Mouse (Mus musculus): ENCODE measurements around the gene Coq8b. TPM values are rescaled to one million over a fixed set of nuclear protein-coding genes. Genes with fewer than 3 reads are reported as not detected.

Gene Coq8b
- polyA plus RNA-seq, 1 experiment from 2014 or later = 22.3 TPM

GRCm38 (mm10) chr7:27277191-27277590 lies 44.4 kb downstream of the Coq8b start:
- no peak overlapping the region for H3K27ac ChIP-seq
- ATAC-seq = no peak
- H3K27me3 ChIP-seq = no peaks in the 10 kb centered on the region
- H3K9me3 ChIP-seq (replicated peaks) = no peaks in the 10 kb centered on the region
- H3K4me3 ChIP-seq = no peak overlapping the region
- H3K9ac ChIP-seq = no peak overlapping the region
- H3K4me1 ChIP-seq = no peaks in the 10 kb centered on the region
- no peak overlapping the region for H3K4me2 ChIP-seq
- peaks cover 91% of the 10 kb centered on the region for H3K36me3 ChIP-seq (ENCODE audit: poor library complexity, severe bottlenecking)
- 90% methylated on average over 3 of the region's 3 CpGs for WGBS

- H3K4me3 ChIP-seq = no peak overlapping the region
- no peak overlapping the region for H3K4me2 ChIP-seq
- H3K9ac ChIP-seq = no peak overlapping the region
- H3K27me3 ChIP-seq = no peaks in the 10 kb centered on the region; the same call in 1 of the 2 replicates
- peaks cover 61% of the 10 kb centered on the region for H3K36me3 ChIP-seq (ENCODE audit: poor library complexity, severe bottlenecking)
- H3K27ac ChIP-seq = no peak overlapping the region
- no peak for ATAC-seq
- 0 out of 2 replicates have a peak, but pooled peaks cover 8% of the 10 kb centered on the region for H3K4me1 ChIP-seq
- no peaks in the 10 kb centered on the region for H3K9me3 ChIP-seq (replicated peaks)
- 78% methylated on average over 13 of the region's 13 CpGs for WGBS
These were observed 48.9 kb downstream of the Coq8b start for GRCm38 (mm10) chr7:27281717-27282116.

DNA sequence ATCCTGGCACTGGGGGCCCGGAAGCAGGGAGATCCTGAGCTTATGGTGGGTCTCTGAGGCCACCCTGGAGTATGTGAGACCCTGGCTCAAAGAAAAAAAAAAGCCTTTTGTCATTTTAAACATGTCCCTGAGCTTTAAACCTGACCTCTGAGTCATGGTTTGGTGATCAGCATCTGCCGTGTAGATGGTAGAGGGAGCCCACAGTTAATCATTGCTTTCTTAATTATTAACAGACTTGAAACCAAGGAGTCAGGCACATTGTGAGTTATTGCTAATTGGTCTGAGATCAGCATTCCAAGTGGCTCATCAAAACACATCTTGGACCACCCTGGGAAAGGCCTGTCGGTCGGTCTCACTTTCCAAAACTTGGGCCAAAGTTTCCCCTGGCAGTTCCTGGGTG lies 49.4 kb downstream of the Coq8b start:
- Histone ChIP-seq H3K9ac (no peak overlapping the region), H3K9me3 (replicated peaks) (no peaks in the 10 kb centered on the region), H3K4me2 (no peak overlapping the region), H3K4me1 (0 out of 2 replicates have a peak, but pooled peaks cover 8% of the 10 kb centered on the region), H3K4me3 (no peak overlapping the region), H3K27me3 (no peaks in the 10 kb centered on the region; the same call in 1 of the 2 replicates), H3K36me3 (ENCODE audit: poor library complexity, severe bottlenecking) (peaks cover 56% of the 10 kb centered on the region), H3K27ac (no peak overlapping the region)
- WGBS = 52% methylated on average over 4 of the region's 4 CpGs
- ATAC-seq = no peak

DNA sequence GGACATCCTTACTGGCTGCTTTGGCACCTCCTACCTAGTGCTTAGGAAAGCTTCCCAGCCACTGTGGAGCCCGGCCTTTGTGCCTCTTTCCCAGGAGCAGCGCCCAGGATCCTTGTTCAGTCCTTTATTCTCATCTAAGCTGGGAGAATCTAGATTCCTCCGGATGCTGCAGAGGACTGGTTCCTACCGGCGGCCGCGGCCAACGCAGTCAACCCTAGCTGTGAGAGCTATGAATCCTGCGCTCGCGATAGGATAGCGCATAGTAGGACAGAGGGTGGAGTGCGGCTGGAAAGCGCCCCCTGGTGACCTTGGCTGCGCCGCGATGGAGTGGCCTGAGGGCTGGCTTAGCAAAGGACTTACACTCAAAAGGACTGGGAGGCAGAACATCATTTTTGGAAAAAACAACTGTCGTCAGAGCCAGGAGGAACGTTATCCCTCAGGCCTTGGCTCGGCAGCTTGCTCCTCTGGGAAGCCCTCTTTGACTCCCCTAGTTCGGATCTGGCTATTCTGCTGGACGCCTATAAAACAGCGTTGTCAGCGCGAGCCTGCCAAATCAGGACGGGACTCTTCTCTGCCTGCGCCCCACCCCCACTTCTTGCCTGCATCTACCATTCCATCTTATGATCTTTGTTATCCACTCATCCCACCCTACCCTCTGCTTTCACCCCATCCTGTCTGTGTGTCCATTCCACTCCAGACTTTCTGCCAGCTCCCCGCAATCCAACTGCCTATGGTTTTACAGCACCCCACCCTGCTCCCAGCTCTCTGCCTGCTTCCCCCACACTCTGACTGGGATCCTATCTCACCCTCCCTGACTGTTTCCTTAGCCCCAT lies 52.3 kb downstream of the Coq8b start:
- Histone ChIP-seq H3K27me3 (no peaks in the 10 kb centered on the region; the same call in 1 of the 2 replicates), H3K27ac (no peak overlapping the region), H3K36me3 (ENCODE audit: poor library complexity, severe bottlenecking) (peaks cover 28% of the 10 kb centered on the region), H3K4me2 (peak overlapping the region; percentile 43), H3K4me3 (no peak overlapping the region), H3K4me1 (0 out of 2 replicates have a peak, but pooled peaks cover 8% of the 10 kb centered on the region), H3K9me3 (replicated peaks) (no peaks in the 10 kb centered on the region), H3K9ac (0 out of 2 replicates have a peak overlapping the region, but pooled peaks have one; percentile 14)
- peak; percentile 61 for ATAC-seq
- WGBS = under 1% methylated on average over 28 of the region's 28 CpGs

- H3K4me2 ChIP-seq = peak overlapping the region; percentile 43
- H3K4me3 ChIP-seq = no peak overlapping the region
- H3K36me3 ChIP-seq (ENCODE audit: poor library complexity, severe bottlenecking) = peaks cover 23% of the 10 kb centered on the region
- 0 out of 2 replicates have a peak, but pooled peaks cover 8% of the 10 kb centered on the region for H3K4me1 ChIP-seq
- peaks cover 3% of the 10 kb centered on the region; the same call in 1 of the 2 replicates for H3K9me3 ChIP-seq (replicated peaks)
- no peaks in the 10 kb centered on the region; the same call in 1 of the 2 replicates for H3K27me3 ChIP-seq
- 6% methylated on average over 8 of the region's 8 CpGs for WGBS
- no peak overlapping the region for H3K9ac ChIP-seq
- H3K27ac ChIP-seq = no peak overlapping the region
- peak; percentile 85 for ATAC-seq
These were observed 52.9 kb downstream of the Coq8b start for GRCm38 (mm10) chr7:27285698-27286066.

GRCm38 (mm10) chr7:27288732-27289131 lies 55.9 kb downstream of the Coq8b start:
- H3K9ac ChIP-seq = no peak overlapping the region
- no peaks in the 10 kb centered on the region; the same call in 1 of the 2 replicates for H3K27me3 ChIP-seq
- H3K9me3 ChIP-seq (replicated peaks) = peaks cover 3% of the 10 kb centered on the region; the same call in 1 of the 2 replicates
- H3K4me2 ChIP-seq = no peak overlapping the region
- H3K4me3 ChIP-seq = no peak overlapping the region
- 0 out of 2 replicates have a peak, but pooled peaks cover 8% of the 10 kb centered on the region for H3K4me1 ChIP-seq
- ATAC-seq = no peak
- WGBS = 84% methylated on average over 7 of the region's 7 CpGs
- H3K36me3 ChIP-seq (ENCODE audit: poor library complexity, severe bottlenecking) = no peaks in the 10 kb centered on the region
- H3K27ac ChIP-seq = no peak overlapping the region

GRCm38 (mm10) chr7:27290555-27290954 lies 57.7 kb downstream of the Coq8b start:
- 74% methylated on average over 2 of the region's 2 CpGs for WGBS
- no peak overlapping the region for H3K4me3 ChIP-seq
- peaks cover 3% of the 10 kb centered on the region; the same call in 1 of the 2 replicates for H3K9me3 ChIP-seq (replicated peaks)
- no peaks in the 10 kb centered on the region for H3K36me3 ChIP-seq (ENCODE audit: poor library complexity, severe bottlenecking)
- no peak overlapping the region for H3K27ac ChIP-seq
- no peaks in the 10 kb centered on the region for H3K27me3 ChIP-seq
- H3K4me2 ChIP-seq = no peak overlapping the region
- H3K9ac ChIP-seq = no peak overlapping the region
- no peak for ATAC-seq
- 0 out of 2 replicates have a peak, but pooled peaks cover under 1% of the 10 kb centered on the region for H3K4me1 ChIP-seq

- H3K4me2 ChIP-seq = no peak overlapping the region
- no peaks in the 10 kb centered on the region for H3K4me1 ChIP-seq
- no peak overlapping the region for H3K4me3 ChIP-seq
- ATAC-seq = no peak
- H3K36me3 ChIP-seq (ENCODE audit: poor library complexity, severe bottlenecking) = no peaks in the 10 kb centered on the region
- H3K27me3 ChIP-seq = no peaks in the 10 kb centered on the region
- 81% methylated on average over 12 of the region's 12 CpGs for WGBS
- H3K9ac ChIP-seq = no peak overlapping the region
- H3K27ac ChIP-seq = no peak overlapping the region
- peaks cover 3% of the 10 kb centered on the region; the same call in 1 of the 2 replicates for H3K9me3 ChIP-seq (replicated peaks)
These were observed 59.1 kb downstream of the Coq8b start for GRCm38 (mm10) chr7:27291795-27292466.

DNA sequence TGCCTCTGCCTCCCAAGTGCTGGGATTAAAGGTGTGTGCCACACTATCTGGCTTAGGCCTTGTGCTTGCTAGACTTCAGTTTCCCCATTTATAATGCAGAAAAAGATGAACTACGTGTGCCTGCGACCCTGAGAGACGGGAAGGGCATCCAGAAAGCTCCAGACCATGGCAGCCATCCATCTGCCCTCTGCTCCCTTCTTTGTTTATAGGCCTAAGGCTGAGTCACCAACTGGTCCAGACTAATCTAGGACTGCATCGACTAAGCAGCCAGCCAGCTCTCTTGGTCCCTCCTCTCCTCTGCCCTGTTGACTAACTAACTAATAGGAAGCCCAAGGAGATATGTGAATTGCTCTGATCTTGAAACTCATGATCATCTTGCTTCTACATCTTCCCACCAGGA lies 63.1 kb downstream of the Coq8b start:
- H3K9ac ChIP-seq = no peak overlapping the region
- no peak for ATAC-seq

GRCm38 (mm10) chr7:27296518-27296917 lies 63.7 kb downstream of the Coq8b start:
- no peak overlapping the region for H3K4me3 ChIP-seq
- H3K27me3 ChIP-seq = no peaks in the 10 kb centered on the region
- no peak overlapping the region for H3K27ac ChIP-seq
- no peaks in the 10 kb centered on the region for H3K4me1 ChIP-seq
- no peak overlapping the region for H3K4me2 ChIP-seq
- WGBS = 88% methylated on average over 4 of the region's 4 CpGs
- no peaks in the 10 kb centered on the region for H3K36me3 ChIP-seq (ENCODE audit: poor library complexity, severe bottlenecking)
- no peaks in the 10 kb centered on the region for H3K9me3 ChIP-seq (replicated peaks)
- ATAC-seq = no peak
- H3K9ac ChIP-seq = no peak overlapping the region

More for the DNA sequence above, 63.1 kb downstream of the Coq8b start:
- Histone ChIP-seq H3K27ac (no peak overlapping the region), H3K9me3 (replicated peaks) (no peaks in the 10 kb centered on the region), H3K4me2 (no peak overlapping the region), H3K4me3 (no peak overlapping the region), H3K36me3 (ENCODE audit: poor library complexity, severe bottlenecking) (no peaks in the 10 kb centered on the region), H3K27me3 (no peaks in the 10 kb centered on the region), H3K4me1 (no peaks in the 10 kb centered on the region)
- 75% methylated on average over 4 of the region's 4 CpGs for WGBS

DNA sequence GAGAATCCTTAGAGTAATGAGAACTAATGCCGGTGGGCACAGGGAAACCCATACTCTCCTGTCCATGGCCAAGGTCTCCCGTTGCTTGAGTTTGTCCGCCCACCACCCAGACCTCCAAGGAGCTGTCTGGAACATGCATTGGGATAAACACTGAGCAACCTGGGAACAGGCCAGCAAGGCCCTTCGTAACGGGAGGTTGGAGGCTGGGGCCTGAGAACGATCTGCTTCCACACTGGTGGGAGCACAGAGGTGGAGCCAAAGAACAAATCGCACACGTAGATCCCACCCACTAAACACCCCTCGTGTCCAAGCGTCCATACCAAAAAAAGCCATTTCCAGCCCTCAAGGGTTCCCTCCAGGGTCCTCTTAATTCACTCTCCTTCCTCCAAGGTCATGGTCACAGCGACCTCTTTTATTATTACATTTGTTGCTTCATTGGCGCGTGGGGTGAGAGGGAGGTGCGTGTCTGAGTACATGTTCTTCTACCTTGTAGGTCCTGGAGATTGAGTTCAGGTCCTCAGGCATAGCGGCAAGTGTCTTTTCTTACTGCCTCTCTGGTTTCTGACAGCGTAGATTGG lies 65.3 kb downstream of the Coq8b start:
- H3K9me3 ChIP-seq (replicated peaks) = no peaks in the 10 kb centered on the region
- no peak overlapping the region for H3K9ac ChIP-seq
- H3K4me3 ChIP-seq = no peak overlapping the region
- H3K27ac ChIP-seq = no peak overlapping the region
- ATAC-seq = no peak
- H3K27me3 ChIP-seq = 0 out of 2 replicates have a peak, but pooled peaks cover 3% of the 10 kb centered on the region
- 91% methylated on average over 16 of the region's 16 CpGs for WGBS
- H3K4me2 ChIP-seq = no peak overlapping the region
- no peaks in the 10 kb centered on the region for H3K4me1 ChIP-seq
- H3K36me3 ChIP-seq (ENCODE audit: poor library complexity, severe bottlenecking) = no peaks in the 10 kb centered on the region

GRCm38 (mm10) chr7:27298816-27299215 lies 66.0 kb downstream of the Coq8b start:
- ATAC-seq = no peak
- no peak overlapping the region for H3K27ac ChIP-seq
- H3K36me3 ChIP-seq (ENCODE audit: poor library complexity, severe bottlenecking) = no peaks in the 10 kb centered on the region
- H3K4me1 ChIP-seq = no peaks in the 10 kb centered on the region
- 0 out of 2 replicates have a peak, but pooled peaks cover 3% of the 10 kb centered on the region for H3K27me3 ChIP-seq
- no peak overlapping the region for H3K4me2 ChIP-seq
- whole genome bisulfite sequencing = 88% methylated on average over 6 of the region's 6 CpGs
- no peak overlapping the region for H3K9ac ChIP-seq
- no peaks in the 10 kb centered on the region for H3K9me3 ChIP-seq (replicated peaks)
- no peak overlapping the region for H3K4me3 ChIP-seq
